In the genomic region with DNA sequence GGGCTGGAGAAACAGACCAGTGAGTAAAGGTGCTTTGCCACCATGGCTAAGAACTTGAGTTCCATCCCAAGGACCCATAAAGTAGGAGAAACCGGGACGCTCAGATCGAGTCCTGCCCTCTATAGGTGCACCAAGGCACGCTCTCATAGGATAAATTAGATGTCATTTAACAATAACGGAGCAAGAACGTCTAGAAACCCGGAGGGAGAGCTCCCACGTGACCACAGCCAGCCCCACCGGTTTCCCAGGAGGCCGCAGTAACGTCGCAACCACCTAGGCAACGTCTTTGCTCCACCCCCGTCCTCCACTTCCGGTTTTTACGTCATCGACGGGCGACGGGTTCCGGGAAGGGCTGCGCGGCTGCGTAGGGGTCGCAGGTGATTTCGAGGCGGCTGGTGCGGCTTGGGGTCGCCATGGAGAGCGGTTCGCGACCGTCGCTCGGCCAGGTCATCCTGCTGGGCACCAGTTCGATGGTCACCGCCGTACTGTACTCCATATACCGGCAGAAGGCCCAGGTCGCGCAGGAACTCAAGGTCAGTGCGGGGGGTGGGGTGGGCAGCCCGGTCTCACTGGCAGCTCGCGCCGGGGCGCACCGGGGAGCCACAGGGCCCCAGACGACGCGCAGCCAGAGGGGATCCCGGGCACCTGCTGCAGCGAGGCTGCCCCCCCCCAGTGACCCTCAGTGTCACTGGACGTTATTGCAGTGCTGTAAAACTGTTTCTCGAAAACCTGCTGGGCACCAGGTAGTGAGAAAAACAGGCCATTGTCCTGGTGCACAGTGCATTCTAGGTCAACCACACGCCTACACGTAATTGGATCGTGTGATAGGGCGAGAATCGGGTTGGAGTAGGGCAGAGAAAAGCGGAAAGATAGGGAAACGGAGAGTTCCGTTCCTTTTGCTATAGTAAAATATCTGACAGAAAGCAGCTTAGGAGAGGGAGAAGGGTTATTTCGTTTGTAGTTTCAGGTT, we compare ENCODE assay signal across 8 mouse cellular contexts. TPM values are rescaled to one million over a fixed set of nuclear protein-coding genes. Genes with fewer than 3 reads are reported as not detected.
A peak's percentile ranks its signal among the peaks of the same experiment; 100 is the strongest.
DNase-seq lines count a peak whose midpoint lies in the region; ATAC-seq lines count a peak whose summit lies in the region.

Mul1 (plus strand) TSS at position 325 of the 970 bp plus-strand sequence.

- intact Hi-C loops in gastrocnemius, postnatal 14 days (cut with DNase I; ENCODE audit: low total_unique reads), result no loop called here
- intact Hi-C loops in left cerebral cortex, postnatal 10 days (cut with DNase I), result no loop called here

- peak; percentile 95 to 98 for DNase-seq in adrenal gland, adult (ENCODE audit: inconsistent age in 2 of 2, low spot score in 1 of 2)
- DNase-seq in embryo, embryonic 10.5 days (ENCODE audit: low spot score), result peak; percentile 97
- peak; percentile 96 for DNase-seq in gastrocnemius, postnatal 14 days
- peak; percentile 95 to 98 for DNase-seq in left cerebral cortex, postnatal 10 days (ENCODE audit: extremely low spot score in 1 of 2, low spot score in 2 of 2)
- peak; percentile 96 for DNase-seq in right cerebral cortex, postnatal 25 days
- peak; percentile 93 to 99 for DNase-seq in urinary bladder, postnatal 4 days (ENCODE audit: low spot score in 2 of 2)

- peak; percentile 97 for ATAC-seq in inflammation-experienced regulatory T-cells, adult 6 months
- ATAC-seq in megakaryocyte-erythroid progenitor cell, adult 5-6 weeks (replicated peaks; ENCODE audit: low FRiP score, low TSS enrichment, poor library complexity, severe bottlenecking), result peak; percentile 94

RNA-seq across cellular contexts. Expression of gene Mul1, which starts in this region (rescaled TPM):
- total RNA-seq in gastrocnemius, postnatal 14 days (2021), result 10 to 100 TPM; 31.1 to 34.2 TPM
- 10 to 100 TPM; 11.9 to 16.6 (median 14.9) TPM for polyA plus RNA-seq in inflammation-experienced regulatory T-cells, adult 6 months (2017; shearing (Covaris generic))
- total RNA-seq in left cerebral cortex, postnatal 10 days (2021), result 10 to 100 TPM; 41.9 to 46.8 TPM
- total RNA-seq in megakaryocyte-erythroid progenitor cell, adult 5-6 weeks (2014; fragmentation: Nextera tagmentation), result 13.2 and 18.1 TPM in 2 replicates
- total RNA-seq in megakaryocyte-erythroid progenitor cell, adult 5-6 weeks (2017), result 3.2 and 10.2 TPM in 2 replicates

Comparison
In these comparisons a context has a peak if more than half of its experiments do, and no peak if none do; other contexts are left out.
1. Peak in every context shown above with its lines: DNase-seq and ATAC-seq.